Mouse (Mus musculus): ENCODE measurements around the gene Cdkn2c. TPM values are rescaled to one million over a fixed set of nuclear protein-coding genes. Genes with fewer than 3 reads are reported as not detected.

The Cdkn2c gene
- polyA plus RNA-seq, 1 experiment, result 124 TPM

GRCm38 (mm10) chr4:109640141-109640540, 26.8 kb downstream of the Cdkn2c start:
- Histone ChIP-seq H3K4me3 (ENCODE audit: insufficient read depth, low read depth, low read length) (no peak overlapping the region), H3K4me1 (ENCODE audit: control insufficient read depth, insufficient read depth, insufficient read length, low read length) (peaks cover 11% of the 10 kb centered on the region), H3K27ac (replicated peaks; ENCODE audit: low read depth, low read length) (peak overlapping the region; percentile 92)

- Histone ChIP-seq H3K4me3 (ENCODE audit: insufficient read depth, low read depth, low read length) (no peak overlapping the region), H3K4me1 (ENCODE audit: control insufficient read depth, insufficient read depth, insufficient read length, low read length) (peaks cover 11% of the 10 kb centered on the region), H3K27ac (replicated peaks; ENCODE audit: low read depth, low read length) (peak overlapping the region; percentile 45)
These were observed 27.6 kb downstream of the Cdkn2c start for GRCm38 (mm10) chr4:109639356-109639755.

GRCm38 (mm10) chr4:109634971-109635370, 32.0 kb downstream of the Cdkn2c start:
- Histone ChIP-seq H3K4me3 (ENCODE audit: insufficient read depth, low read depth, low read length) (no peak overlapping the region), H3K27ac (replicated peaks; ENCODE audit: low read depth, low read length) (no peak overlapping the region), H3K4me1 (ENCODE audit: control insufficient read depth, insufficient read depth, insufficient read length, low read length) (peaks cover 4% of the 10 kb centered on the region)

GRCm38 (mm10) chr4:109631029-109631428, 36.0 kb downstream of the Cdkn2c start:
- Histone ChIP-seq H3K27ac (replicated peaks; ENCODE audit: low read depth, low read length) (no peak overlapping the region), H3K4me1 (ENCODE audit: control insufficient read depth, insufficient read depth, insufficient read length, low read length) (no peaks in the 10 kb centered on the region), H3K4me3 (ENCODE audit: insufficient read depth, low read depth, low read length) (no peak overlapping the region)

- Histone ChIP-seq H3K4me3 (ENCODE audit: insufficient read depth, low read depth, low read length) (no peak overlapping the region), H3K4me1 (ENCODE audit: control insufficient read depth, insufficient read depth, insufficient read length, low read length) (no peaks in the 10 kb centered on the region), H3K27ac (replicated peaks; ENCODE audit: low read depth, low read length) (no peak overlapping the region)
These were observed 36.8 kb downstream of the Cdkn2c start for GRCm38 (mm10) chr4:109630215-109630614.

- Histone ChIP-seq H3K27ac (replicated peaks; ENCODE audit: low read depth, low read length) (0 out of 2 replicates have a peak overlapping the region, but pooled peaks have one; percentile 8), H3K4me1 (ENCODE audit: control insufficient read depth, insufficient read depth, insufficient read length, low read length) (no peaks in the 10 kb centered on the region), H3K4me3 (ENCODE audit: insufficient read depth, low read depth, low read length) (no peak overlapping the region)
These were observed 54.4 kb downstream of the Cdkn2c start for GRCm38 (mm10) chr4:109612596-109612995.

Other genes with a start within 250 kb of the Cdkn2c start
- 140 and 204 TPM in 2 replicates for gene Rnf11, start 182.5 kb downstream of the Cdkn2c start, polyA plus RNA-seq (2012; ENCODE audit: insufficient read depth, insufficient read length, missing spikeins)
- gene 4930522H14Rik, start 135.9 kb downstream of the Cdkn2c start, polyA plus RNA-seq (2012; ENCODE audit: insufficient read depth, insufficient read length, missing spikeins), result not detected in 2 replicates
- 26.6 and 28.3 TPM in 2 replicates for gene Faf1, start 9.4 kb upstream of the Cdkn2c start, polyA plus RNA-seq (2012; ENCODE audit: insufficient read depth, insufficient read length, missing spikeins)